21 mouse cellular contexts compared by ENCODE assay signal in the genomic region with DNA sequence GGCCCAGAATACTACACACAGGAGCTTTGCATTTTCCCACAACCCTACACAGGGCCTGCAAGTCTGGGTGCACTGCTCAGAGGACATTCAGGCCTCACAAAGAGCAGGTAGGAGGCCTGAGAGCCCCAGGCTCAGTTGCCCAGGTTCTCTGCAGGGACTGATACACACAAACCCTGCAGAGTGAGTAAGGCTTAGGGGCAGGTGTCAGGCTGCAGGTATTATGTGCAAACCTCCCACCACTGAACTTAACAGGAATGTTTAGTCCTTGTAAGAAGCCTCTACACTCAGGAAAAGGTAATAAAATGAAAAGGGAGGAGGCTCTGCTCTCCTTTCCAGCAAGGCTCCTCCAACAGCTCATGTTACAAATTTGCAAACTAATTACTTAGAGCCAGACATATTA.
A peak's percentile ranks its signal among the peaks of the same experiment; 100 is the strongest.
DNase-seq lines count a peak whose midpoint lies in the region; ATAC-seq and TF ChIP-seq lines count a peak whose summit lies in the region.
"Had no signal": no experiment of that assay in that cellular context is flagged by ENCODE, and none has a peak within 500 bp of the region (broad histone marks: within the 10 kb centered on the region; RNA-seq: fewer than 3 reads in every experiment).

No protein-coding gene starts in this region.

- no peak overlapping the region for H3K9ac ChIP-seq in kidney, embryonic 14.5 days (ENCODE audit: low read depth, low read length)
- H3K9ac ChIP-seq in stomach, embryonic 16.5 days (ENCODE audit: low read length) = 0 out of 2 replicates have a peak overlapping the region, but pooled peaks have one; percentile 21
- no peak overlapping the region for H3K9ac ChIP-seq in stomach, postnatal 0 days (ENCODE audit: low read length)
- H3K9ac ChIP-seq in limb, embryonic 13.5 days = no peak overlapping the region
- H3K9ac ChIP-seq: forebrain, postnatal 0 days; heart, embryonic 13.5 days; hindbrain, embryonic 14.5 days; liver, postnatal 0 days; midbrain, embryonic 13.5 days had no signal

- H3K4me2 ChIP-seq in kidney, embryonic 14.5 days (replicated peaks; ENCODE audit: low read depth, low read length) = no peak overlapping the region
- H3K4me2 ChIP-seq in stomach, embryonic 16.5 days (ENCODE audit: low read depth, low read length) = no peak overlapping the region
- no peak overlapping the region for H3K4me2 ChIP-seq in stomach, postnatal 0 days (replicated peaks; ENCODE audit: low read depth)
- no peak overlapping the region for H3K4me2 ChIP-seq in limb, embryonic 13.5 days (replicated peaks)
- H3K4me2 ChIP-seq: heart, embryonic 13.5 days; hindbrain, embryonic 14.5 days; midbrain, embryonic 13.5 days had no signal

- DNase-seq in kidney, adult 8-10 months = no peak
- no peak for DNase-seq in stomach, postnatal 0 days (ENCODE audit: low spot score)
- no peak for DNase-seq in heart, adult 11 months
- DNase-seq: adrenal gland, adult 2 months; adrenal gland, postnatal 36 days; B cell, adult 2 months; cerebellum, adult 18-20 months; cerebellum, postnatal 10 days; forebrain, postnatal 0 days; heart, postnatal 10 days; liver, postnatal 0 days; lung, postnatal 36 days had no signal

- ATAC-seq in kidney, embryonic 14.5 days (ENCODE audit: low FRiP score, low TSS enrichment) = peak; percentile 76
- no peak for ATAC-seq in stomach, embryonic 16.5 days (ENCODE audit: insufficient read depth, low FRiP score)
- ATAC-seq in stomach, postnatal 0 days (ENCODE audit: low FRiP score, low TSS enrichment) = no peak
- ATAC-seq in limb, embryonic 13.5 days (ENCODE audit: low FRiP score, low read depth) = peak; percentile 54
- ATAC-seq: activated CD4-positive, CD25-positive, alpha-beta regulatory T cell, adult 4 months; forebrain, postnatal 0 days; intestine, postnatal 0 days; liver, postnatal 0 days; midbrain, embryonic 13.5 days had no signal

- no peak for TF ChIP-seq CTCF in stomach, postnatal 0 days (IDR thresholded peaks at IDR 0.05; ENCODE audit: low read depth)

- H3K36me3 ChIP-seq in kidney, embryonic 14.5 days (ENCODE audit: control insufficient read depth, insufficient read depth, low read length) = no peaks in the 10 kb centered on the region
- H3K36me3 ChIP-seq in stomach, embryonic 16.5 days (ENCODE audit: control insufficient read depth, insufficient read depth, low read length) = no peaks in the 10 kb centered on the region
- no peaks in the 10 kb centered on the region for H3K36me3 ChIP-seq in stomach, postnatal 0 days (ENCODE audit: control insufficient read depth, insufficient read depth, low read length)
- no peaks in the 10 kb centered on the region for H3K36me3 ChIP-seq in limb, embryonic 13.5 days
- H3K36me3 ChIP-seq: heart, embryonic 13.5 days; midbrain, embryonic 13.5 days had no signal

- H3K27ac ChIP-seq in kidney, embryonic 14.5 days (ENCODE audit: low read depth, low read length) = peak overlapping the region; percentile 73; the same call in 1 of the 2 replicates
- H3K27ac ChIP-seq in stomach, embryonic 16.5 days (ENCODE audit: low read length) = no peak overlapping the region
- H3K27ac ChIP-seq in stomach, postnatal 0 days (replicated peaks) = no peak overlapping the region
- peak overlapping the region; percentile 61; the same call in 1 of the 2 replicates for H3K27ac ChIP-seq in limb, embryonic 13.5 days
- H3K27ac ChIP-seq: heart, embryonic 13.5 days; hindbrain, embryonic 14.5 days; midbrain, embryonic 13.5 days had no signal

- TF ChIP-seq EP300 in stomach, postnatal 0 days (optimal IDR thresholded peaks at IDR 0.05) = no peak

- H3K4me1 ChIP-seq in kidney, embryonic 14.5 days (ENCODE audit: control insufficient read depth, insufficient read depth, low read length) = peaks cover 22% of the 10 kb centered on the region
- no peaks in the 10 kb centered on the region for H3K4me1 ChIP-seq in stomach, embryonic 16.5 days (ENCODE audit: control insufficient read depth, insufficient read depth, low read length)
- H3K4me1 ChIP-seq in stomach, postnatal 0 days (replicated peaks; ENCODE audit: control insufficient read depth, insufficient read depth) = no peaks in the 10 kb centered on the region
- H3K4me1 ChIP-seq in limb, embryonic 13.5 days = peaks cover 27% of the 10 kb centered on the region
- H3K4me1 ChIP-seq: midbrain, embryonic 13.5 days had no signal

- no peak overlapping the region for H3K4me3 ChIP-seq in kidney, embryonic 14.5 days (ENCODE audit: low read length)
- no peak overlapping the region for H3K4me3 ChIP-seq in stomach, embryonic 16.5 days (replicated peaks; ENCODE audit: low read length)
- no peak overlapping the region for H3K4me3 ChIP-seq in stomach, postnatal 0 days (ENCODE audit: low read depth, low read length)
- H3K4me3 ChIP-seq in limb, embryonic 13.5 days = no peak overlapping the region
- H3K4me3 ChIP-seq: heart, embryonic 13.5 days; megakaryocyte, embryonic 14.5 days; midbrain, embryonic 13.5 days had no signal

- H3K9me3 ChIP-seq in kidney, embryonic 14.5 days (ENCODE audit: control insufficient read depth, low read length) = no peaks in the 10 kb centered on the region
- H3K9me3 ChIP-seq in stomach, embryonic 16.5 days (replicated peaks; ENCODE audit: control insufficient read depth, low read length) = no peaks in the 10 kb centered on the region
- no peaks in the 10 kb centered on the region for H3K9me3 ChIP-seq in stomach, postnatal 0 days (ENCODE audit: control insufficient read depth, low read length)
- H3K9me3 ChIP-seq in limb, embryonic 13.5 days = no peaks in the 10 kb centered on the region
- H3K9me3 ChIP-seq: heart, embryonic 13.5 days; megakaryocyte, embryonic 14.5 days; midbrain, embryonic 13.5 days had no signal

- no peaks in the 10 kb centered on the region for H3K27me3 ChIP-seq in kidney, embryonic 14.5 days (ENCODE audit: control insufficient read depth, insufficient read depth, low read length)
- no peaks in the 10 kb centered on the region for H3K27me3 ChIP-seq in stomach, embryonic 16.5 days (ENCODE audit: control insufficient read depth, insufficient read depth, low read length)
- H3K27me3 ChIP-seq in stomach, postnatal 0 days (ENCODE audit: control insufficient read depth, insufficient read depth, low read length) = no peaks in the 10 kb centered on the region
- H3K27me3 ChIP-seq in limb, embryonic 13.5 days = peaks cover 18% of the 10 kb centered on the region
- H3K27me3 ChIP-seq: heart, embryonic 13.5 days; megakaryocyte, embryonic 14.5 days; midbrain, embryonic 13.5 days had no signal

Comparison
In these comparisons a context has a peak if more than half of its experiments do, and no peak if none do; other contexts are left out.
1. ATAC-seq: peak in kidney, embryonic 14.5 days (single experiment) and limb, embryonic 13.5 days (single experiment); none in stomach, embryonic 16.5 days (single experiment) and stomach, postnatal 0 days (single experiment).
2. H3K27ac ChIP-seq: peak in kidney, embryonic 14.5 days (single experiment) and limb, embryonic 13.5 days (single experiment); none in stomach, embryonic 16.5 days (single experiment) and stomach, postnatal 0 days (single experiment).